Mouse (Mus musculus) liver, adult 2 months (tissue): ENCODE data around the gene Map3k13. TPM values are rescaled to one million over a fixed set of nuclear protein-coding genes. Genes with fewer than 3 reads are reported as not detected.
A peak's percentile ranks its signal among the peaks of the same experiment; 100 is the strongest.

Experiments used
- DNase-seq: peaks from one replicate; pipeline ENCODE4 v3.0.0-alpha.2; 2011; ENCODE audit warnings: low read depth, low spot score; ENCODE audit errors: extremely low read depth
- H3K27ac ChIP-seq: fragments of 200-500 bp; replicated peaks from 2 replicates; pipeline ENCODE4 v1.5.1; 2012; ENCODE audit warnings: low read depth, mild to moderate bottlenecking, control low read depth, inconsistent platforms, low read length; ENCODE audit not compliant: insufficient read depth
- H3K27me3 ChIP-seq: fragments of 200-500 bp; 2 replicates; pipeline ENCODE4 v1.6.1; 2012; ENCODE audit warnings: mild to moderate bottlenecking, moderate library complexity, low read length, inconsistent platforms; ENCODE audit not compliant: control insufficient read depth, insufficient read depth
- H3K36me3 ChIP-seq: fragments of 200-500 bp; 2 replicates; pipeline ENCODE4 v1.6.1; 2012; ENCODE audit warnings: low read length, inconsistent platforms; ENCODE audit not compliant: control insufficient read depth, insufficient read depth
- H3K4me1 ChIP-seq: fragments of 200-500 bp; 2 replicates; pipeline ENCODE4 v1.6.1; 2011; ENCODE audit warnings: low read length; ENCODE audit not compliant: control insufficient read depth, insufficient read depth
- H3K4me3 ChIP-seq: fragments of 200-500 bp; 2 replicates; pipeline ENCODE4 v1.5.1; 2011; ENCODE audit warnings: low read depth, mild to moderate bottlenecking, control low read depth, low read length, moderate library complexity; ENCODE audit not compliant: insufficient read depth
- H3K79me2 ChIP-seq: fragments of 200-500 bp; 2 replicates; pipeline ENCODE4 v1.6.1; 2012; ENCODE audit warnings: inconsistent platforms, mild to moderate bottlenecking, low read length, moderate library complexity; ENCODE audit not compliant: control insufficient read depth, insufficient read depth
- H3K9ac ChIP-seq: fragments of 200-500 bp; 2 replicates; pipeline ENCODE4 v1.6.1; 2012; ENCODE audit warnings: low read depth, mild to moderate bottlenecking, control low read depth, inconsistent platforms, low read length
- CTCF ChIP-seq: fragments of 200-500 bp; IDR thresholded peaks from 2 replicates; pipeline ENCODE4 v1.5.1; 2011; ENCODE audit warnings: low read depth, low read length, control low read depth
- POLR2A ChIP-seq: fragments of 200-500 bp; IDR thresholded peaks from 2 replicates; pipeline ENCODE4 v1.6.1; 2011; ENCODE audit warnings: low read length, control low read depth; ENCODE audit not compliant: insufficient read depth; ENCODE audit errors: extremely low read depth
- WGBS: fragments of 180-500 bp; shearing (Covaris S2); methylation state at CpG from one replicate; pipeline ENCODE4 v1.1.7; 2018; 5-methylcytosine and 5-hydroxymethylcytosine counted together
- polyA plus RNA-seq: library from polyadenylated mRNA; depleted of rRNA; stranded (reverse); fragments of >200 nt; gene quantifications from 2 replicates; pipeline ENCODE4 v1.2.3, GENCODE M21; 2012
- total RNA-seq: library from RNA; depleted of rRNA; stranded (reverse); fragments of >200 nt; gene quantifications from 2 replicates; pipeline ENCODE4 v1.2.3, GENCODE M21; 2014

Gene Map3k13
- total and polyA plus RNA-seq, 2 experiments = 3.8 to 7.0 TPM

- Histone ChIP-seq H3K9ac (peak overlapping the region; percentile 39), H3K4me1 (peaks cover 30% of the 10 kb centered on the region), H3K27me3 (no peaks in the 10 kb centered on the region), H3K27ac (peak overlapping the region; percentile 12), H3K79me2 (no peaks in the 10 kb centered on the region), H3K4me3 (peak overlapping the region; percentile 64), H3K36me3 (no peaks in the 10 kb centered on the region)
- WGBS = 29% methylated on average over 8 of the region's 8 CpGs
- TF ChIP-seq CTCF (no peak), POLR2A (no peak)
- peak; percentile 63 for DNase-seq
Observed at GRCm38 (mm10) chr16:21786317-21786716, 7.8 kb upstream of the Map3k13 start.

DNA sequence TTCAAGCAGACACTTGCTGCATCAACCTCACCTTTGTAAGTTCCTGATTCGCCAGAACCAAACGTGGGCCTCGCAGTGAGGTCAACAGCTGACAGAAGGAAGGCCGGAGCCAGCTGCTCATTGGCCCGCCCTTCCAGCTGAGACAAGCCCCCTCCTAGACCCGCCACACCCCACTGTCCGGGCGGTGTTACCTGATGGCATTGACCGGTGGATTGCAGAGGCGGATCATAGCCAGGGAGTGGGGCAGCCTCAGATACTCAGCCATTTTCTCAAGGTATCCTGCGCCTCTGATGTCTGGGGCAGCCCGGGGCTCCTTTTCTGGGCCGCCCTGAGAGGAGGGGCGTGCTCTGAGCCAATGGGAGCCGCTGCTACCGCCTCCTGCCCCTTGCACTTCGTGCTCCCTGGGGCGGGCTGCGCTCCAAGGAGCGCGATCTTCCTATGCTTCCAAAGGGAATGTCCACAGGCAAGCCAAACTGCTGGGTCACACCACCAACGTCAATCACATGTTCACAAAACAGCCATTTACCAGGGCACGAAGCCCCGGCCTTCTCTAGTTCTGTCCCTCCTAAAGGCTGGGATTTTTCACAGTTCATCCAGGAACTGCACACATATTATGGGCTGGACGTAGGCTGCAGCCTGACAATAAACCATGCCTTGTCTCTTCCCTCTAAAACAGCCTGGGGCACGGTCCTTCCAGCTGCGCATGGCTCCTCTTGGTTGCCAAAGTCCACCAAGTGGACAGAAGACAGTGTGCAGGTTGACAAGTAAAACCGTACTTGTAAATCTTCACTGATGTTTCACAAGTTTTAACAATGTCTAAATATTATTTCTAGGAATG lies 6.4 kb upstream of the Map3k13 start, which contains the start of gene Ehhadh:
TSS of gene Ehhadh (minus strand) at position 292 of the 838 bp plus-strand sequence.
- H3K27me3 ChIP-seq = no peaks in the 10 kb centered on the region
- peak within 1 kb of the TSS; percentile 62 for H3K9ac ChIP-seq
- TF ChIP-seq CTCF = peak; percentile 18; the same call in 1 of the 2 replicates
- TF ChIP-seq POLR2A = peak; percentile 88; the same call in 1 of the 2 replicates
- peak within 1 kb of the TSS; percentile 64 for H3K4me3 ChIP-seq
- H3K36me3 ChIP-seq = no peaks in the 10 kb centered on the region
- H3K4me1 ChIP-seq = peaks cover 23% of the 10 kb centered on the region
- 2% methylated on average over 28 of the region's 28 CpGs for WGBS
- H3K27ac ChIP-seq = peak within 1 kb of the TSS; percentile 86
- no peaks in the 10 kb centered on the region for H3K79me2 ChIP-seq
- peak; percentile 95 for DNase-seq

GRCm38 (mm10) chr16:21788581-21788980 lies 5.6 kb upstream of the Map3k13 start:
- no peak overlapping the region for H3K4me3 ChIP-seq
- no peak overlapping the region for H3K9ac ChIP-seq
- H3K79me2 ChIP-seq = no peaks in the 10 kb centered on the region
- peaks cover 20% of the 10 kb centered on the region for H3K4me1 ChIP-seq
- TF ChIP-seq CTCF = peak; percentile 28; the same call in 1 of the 2 replicates
- no peak for TF ChIP-seq POLR2A
- no peaks in the 10 kb centered on the region for H3K36me3 ChIP-seq
- no peaks in the 10 kb centered on the region for H3K27me3 ChIP-seq
- peak overlapping the region; percentile 86; the same call in 1 of the 2 replicates for H3K27ac ChIP-seq
- WGBS = 21% methylated on average over 3 of the region's 3 CpGs
- DNase-seq = peak; percentile 84

DNA sequence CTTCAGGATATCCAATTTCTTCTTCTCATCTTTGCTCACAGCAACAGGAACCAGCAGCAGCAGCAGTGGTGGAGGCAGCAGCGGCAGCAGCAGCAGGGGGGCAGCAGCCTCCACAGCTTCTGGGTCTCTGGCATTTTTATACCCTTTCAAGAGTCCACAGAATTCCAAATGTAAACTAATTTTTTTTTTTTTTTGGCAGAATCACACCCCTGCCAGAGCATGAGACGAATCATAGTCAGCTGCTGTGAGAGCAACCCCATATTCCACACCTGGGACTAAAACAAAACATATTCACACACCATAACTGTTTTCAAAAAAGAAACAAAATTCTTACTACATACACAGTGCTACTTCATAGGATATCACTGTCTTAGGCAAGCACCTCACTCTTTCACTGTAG lies 5.0 kb upstream of the Map3k13 start:
- TF ChIP-seq CTCF (no peak), POLR2A (no peak)
- peaks cover 17% of the 10 kb centered on the region for H3K4me1 ChIP-seq
- WGBS = 90% methylated on average over 2 of the region's 2 CpGs

GRCm38 (mm10) chr16:21790469-21790868 lies 3.7 kb upstream of the Map3k13 start:
- H3K27ac ChIP-seq = no peak overlapping the region

More for the DNA sequence above, 5.0 kb upstream of the Map3k13 start:
- H3K27me3 ChIP-seq = no peaks in the 10 kb centered on the region
- no peak overlapping the region for H3K27ac ChIP-seq
- no peaks in the 10 kb centered on the region for H3K36me3 ChIP-seq
- H3K79me2 ChIP-seq = no peaks in the 10 kb centered on the region
- no peak overlapping the region for H3K4me3 ChIP-seq
- no peak overlapping the region for H3K9ac ChIP-seq
- no peak for DNase-seq

More at GRCm38 (mm10) chr16:21790469-21790868, 3.7 kb upstream of the Map3k13 start:
- Histone ChIP-seq H3K79me2 (peaks cover 4% of the 10 kb centered on the region; the same call in 1 of the 2 replicates), H3K36me3 (no peaks in the 10 kb centered on the region), H3K27me3 (no peaks in the 10 kb centered on the region), H3K4me3 (no peak overlapping the region), H3K4me1 (peaks cover 20% of the 10 kb centered on the region), H3K9ac (no peak overlapping the region)
- 4% methylated on average over 1 of the region's 1 CpGs for WGBS
- peak; percentile 63 for DNase-seq
- TF ChIP-seq CTCF = peak; percentile 16; the same call in 1 of the 2 replicates
- TF ChIP-seq POLR2A = no peak
